Mouse (Mus musculus): ENCODE data around the gene Lrrc1.

GRCm38 (mm10) chr9:77539232-77539631 is 5.4 kb downstream of the Lrrc1 start:
- TF ChIP-seq CTCF (conservative IDR thresholded peaks at IDR 0.05; ENCODE audit: low read length) (no peak), NANOG (IDR thresholded peaks at IDR 0.05; ENCODE audit: borderline replicate concordance, low read length) (no peak)
